ENCODE assay signal across 10 mouse cellular contexts in the genomic region with DNA sequence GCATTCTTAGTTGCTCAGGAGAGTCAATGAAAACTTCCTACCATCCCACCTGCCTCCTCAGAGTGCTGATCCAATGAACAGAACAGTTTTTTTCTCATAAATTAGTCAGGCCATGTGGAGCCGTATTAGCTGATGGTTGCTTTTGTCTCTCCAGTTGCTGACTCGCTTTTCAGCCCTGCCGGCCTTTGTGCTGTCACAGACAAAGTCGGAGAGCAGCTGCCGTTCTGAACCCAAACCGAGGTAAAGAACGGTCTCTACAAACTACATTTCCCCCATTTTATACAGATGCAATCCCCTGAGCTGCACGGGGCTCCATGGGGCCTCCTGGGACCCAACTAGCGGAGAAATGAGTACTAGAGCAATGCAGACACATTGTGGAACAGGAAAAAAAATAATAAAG. TPM values are rescaled to one million over a fixed set of nuclear protein-coding genes. Genes with fewer than 3 reads are reported as not detected.
DNase-seq lines count a peak whose midpoint lies in the region; ATAC-seq and TF ChIP-seq lines count a peak whose summit lies in the region.
"Had no signal": no experiment of that assay in that cellular context is flagged by ENCODE, and none has a peak within 500 bp of the region (broad histone marks: within the 10 kb centered on the region; RNA-seq: fewer than 3 reads in every experiment).

No protein-coding gene starts in this region.

- H3K4me2 ChIP-seq in forebrain, embryonic 16.5 days (ENCODE audit: low read length) = peak overlapping the region; percentile 21
- H3K4me2 ChIP-seq in midbrain, embryonic 11.5 days = peak overlapping the region; percentile 26

- peak overlapping the region; percentile 39 for H3K4me3 ChIP-seq in E14TG2a.4 (replicated peaks; ENCODE audit: low read length)
- H3K4me3 ChIP-seq in forebrain, embryonic 16.5 days (replicated peaks; ENCODE audit: low read length) = no peak overlapping the region
- no peak overlapping the region for H3K4me3 ChIP-seq in midbrain, embryonic 11.5 days (ENCODE audit: low read depth, low read length)
- no peak overlapping the region for H3K4me3 ChIP-seq in gastrocnemius, adult 2 months

- peak; percentile 55 for ATAC-seq in forebrain, embryonic 16.5 days
- peak; percentile 80 for ATAC-seq in midbrain, embryonic 11.5 days (ENCODE audit: low FRiP score)

- no peak for TF ChIP-seq CTCF in E14TG2a.4 (conservative IDR thresholded peaks at IDR 0.05; ENCODE audit: low read length)
- TF ChIP-seq CTCF in brain, embryonic 14.5 days (IDR thresholded peaks at IDR 0.05; ENCODE audit: borderline replicate concordance, extremely low read depth, insufficient read depth, insufficient read length) = no peak
- no peak for TF ChIP-seq CTCF in gastrocnemius, adult 2 months (IDR thresholded peaks at IDR 0.05)

- intact Hi-C loops in gastrocnemius, adult 2 months (cut with DNase I) = no loop called here

- DNase-seq in brain, embryonic 14.5 days (ENCODE audit: low read depth) = peak; percentile 90
- no peak for DNase-seq in midbrain, embryonic 11.5 days (ENCODE audit: low spot score, missing footprints)
- DNase-seq in urinary bladder, postnatal 36 days (ENCODE audit: low spot score in 2 of 2) = no peak
- no peak for DNase-seq in gastrocnemius, adult 2 months
- DNase-seq in frontal cortex, adult 2 months (ENCODE audit: extremely low spot score in 1 of 2, low spot score in 1 of 2) = no peak
- DNase-seq in spleen, postnatal 4 days (ENCODE audit: low spot score in 2 of 2) = no peak
- DNase-seq: heart, postnatal 10 days had no signal

- H3K27me3 ChIP-seq in E14TG2a.4 (ENCODE audit: insufficient read depth, low read length) = no peaks in the 10 kb centered on the region
- no peaks in the 10 kb centered on the region for H3K27me3 ChIP-seq in forebrain, embryonic 16.5 days (replicated peaks; ENCODE audit: control insufficient read depth, insufficient read depth, low read length)
- H3K27me3 ChIP-seq in midbrain, embryonic 11.5 days (ENCODE audit: control insufficient read depth, insufficient read depth, low read length) = no peaks in the 10 kb centered on the region

- peaks cover 36% of the 10 kb centered on the region for H3K4me1 ChIP-seq in E14TG2a.4 (replicated peaks; ENCODE audit: low read depth, low read length)
- peaks cover 53% of the 10 kb centered on the region for H3K4me1 ChIP-seq in forebrain, embryonic 16.5 days (replicated peaks; ENCODE audit: control insufficient read depth, insufficient read depth, low read length)
- H3K4me1 ChIP-seq in midbrain, embryonic 11.5 days (ENCODE audit: control insufficient read depth, insufficient read depth, low read length) = peaks cover 33% of the 10 kb centered on the region

- no peaks in the 10 kb centered on the region for H3K9me3 ChIP-seq in E14TG2a.4 (ENCODE audit: low read length)
- no peaks in the 10 kb centered on the region for H3K9me3 ChIP-seq in forebrain, embryonic 16.5 days (ENCODE audit: control insufficient read depth, low read length)
- H3K9me3 ChIP-seq in midbrain, embryonic 11.5 days (ENCODE audit: control insufficient read depth, low read length) = no peaks in the 10 kb centered on the region

- H3K36me3 ChIP-seq in E14TG2a.4 (ENCODE audit: insufficient read depth, low read length) = no peaks in the 10 kb centered on the region
- peaks cover 3% of the 10 kb centered on the region; the same call in 1 of the 2 replicates for H3K36me3 ChIP-seq in forebrain, embryonic 16.5 days (ENCODE audit: control insufficient read depth, insufficient read depth)
- H3K36me3 ChIP-seq in midbrain, embryonic 11.5 days (ENCODE audit: control insufficient read depth, insufficient read depth, low read length) = no peaks in the 10 kb centered on the region
- H3K36me3 ChIP-seq: G1E had no signal

- peak overlapping the region; percentile 72 for H3K27ac ChIP-seq in forebrain, embryonic 16.5 days (ENCODE audit: low read length)
- peak overlapping the region; percentile 86 for H3K27ac ChIP-seq in midbrain, embryonic 11.5 days (ENCODE audit: low read depth, low read length)
- H3K27ac ChIP-seq in gastrocnemius, adult 2 months = no peak overlapping the region

- no peak for TF ChIP-seq POLR2A in brain, embryonic 14.5 days (IDR thresholded peaks at IDR 0.05; ENCODE audit: borderline replicate concordance, extremely low read depth, insufficient read depth, insufficient read length, poor library complexity, severe bottlenecking)

- 6% methylated on average over 9 of the region's 9 CpGs for WGBS in forebrain, embryonic 16.5 days
- 5% methylated on average over 9 of the region's 9 CpGs for WGBS in midbrain, embryonic 11.5 days

- H3K9ac ChIP-seq in forebrain, embryonic 16.5 days (replicated peaks; ENCODE audit: low read depth, low read length) = peak overlapping the region; percentile 20; the same call in 1 of the 2 replicates
- H3K9ac ChIP-seq in midbrain, embryonic 11.5 days (ENCODE audit: low read length) = peak overlapping the region; percentile 55; the same call in 1 of the 2 replicates

RNA-seq across cellular contexts. Expression of a gene that starts 45.7 kb away (rescaled TPM):
- 134 and 209 TPM in 2 replicates for polyA plus RNA-seq in brain, embryonic 14.5 days (2012; rRNA removed)
- polyA plus RNA-seq in forebrain, embryonic 16.5 days (2015; fragmentation: Nextera tagmentation; extraction: Ambion mirVana) = 143 and 154 TPM in 2 replicates
- 52.2 and 56.5 TPM in 2 replicates for polyA plus RNA-seq in midbrain, embryonic 11.5 days (2014; fragmentation: Nextera tagmentation; extraction: Ambion mirVana)
- total RNA-seq in gastrocnemius, adult 2 months (2021) = 1 to 10 TPM in 1 of 2 experiments, under 1 TPM in 1; 0.84 to 1.3 TPM
- polyA plus RNA-seq in frontal cortex, adult 2 months (2012; rRNA removed) = 372 and 452 TPM in 2 replicates
